Mouse (Mus musculus) gastrocnemius, postnatal 10 days (tissue): ENCODE data around the gene Gm28048. TPM values are rescaled to one million over a fixed set of nuclear protein-coding genes. Genes with fewer than 3 reads are reported as not detected.

Experiments
- DNase-seq: peaks from one replicate; pipeline ENCODE4 v3.0.0; 2021; ENCODE audit warnings: mixed read lengths
- long read RNA-seq, 2 experiments: library from polyadenylated mRNA; stranded (forward); transcript quantifications; one replicate each; pipeline ENCODE4 v2.0.0; 2021
- total RNA-seq, 2 experiments: library from RNA; stranded (reverse); gene quantifications; 2 replicates each; pipeline ENCODE4 v1.2.3; 2021

The Gm28048 gene
- 1 to 10 TPM; 3.9 to 5.9 TPM for total RNA-seq
- long read RNA-seq, experiment 1, result 0 reads
- long read RNA-seq, experiment 2, partial matches to known transcripts, result 0 of 2 reads
- long read RNA-seq, experiment 2, other reads (novel, unspliced or antisense), result 2 of 2 reads

- peak; percentile 100 for DNase-seq
These were observed at the start of gene Gm28048, which contains the start of gene Commd1 for GRCm38 (mm10) chr11:22981984-22982757. Gene Gm28048, minus strand, starts transcription at chr11:22982090. Gene Commd1, minus strand, starts transcription at chr11:22982382.

- DNase-seq, result no peak
These were observed 47.5 kb upstream of the Gm28048 start for GRCm38 (mm10) chr11:23029399-23029798.

- no peak for DNase-seq
These were observed 47.1 kb upstream of the Gm28048 start for GRCm38 (mm10) chr11:23028957-23029356.

GRCm38 (mm10) chr11:23024169-23024568 is 42.3 kb upstream of the Gm28048 start:
- DNase-seq, result no peak

GRCm38 (mm10) chr11:23023155-23023554 is 41.3 kb upstream of the Gm28048 start:
- DNase-seq, result no peak

- no peak for DNase-seq
These were observed 39.0 kb upstream of the Gm28048 start for GRCm38 (mm10) chr11:23020841-23021240.

- DNase-seq, result no peak
These were observed 38.4 kb upstream of the Gm28048 start for GRCm38 (mm10) chr11:23020116-23020770.

GRCm38 (mm10) chr11:23017943-23018342 is 36.1 kb upstream of the Gm28048 start:
- DNase-seq, result no peak

- DNase-seq, result no peak
These were observed 33.1 kb upstream of the Gm28048 start for GRCm38 (mm10) chr11:23014996-23015395.

GRCm38 (mm10) chr11:23013580-23014294 is 31.8 kb upstream of the Gm28048 start:
- no peak for DNase-seq

GRCm38 (mm10) chr11:23013096-23013495 is 31.2 kb upstream of the Gm28048 start:
- no peak for DNase-seq

GRCm38 (mm10) chr11:23008824-23009200 is 26.9 kb upstream of the Gm28048 start:
- DNase-seq, result no peak

- peak; percentile 76 for DNase-seq
These were observed 26.4 kb upstream of the Gm28048 start for GRCm38 (mm10) chr11:23008181-23008823.

- peak; percentile 51 for DNase-seq
These were observed 25.7 kb upstream of the Gm28048 start, which contains the start of gene Fam161a for GRCm38 (mm10) chr11:23007481-23008180. Gene Fam161a, plus strand, starts transcription at chr11:23007531.

- no peak for DNase-seq
These were observed 25.2 kb upstream of the Gm28048 start for GRCm38 (mm10) chr11:23007166-23007480.

GRCm38 (mm10) chr11:23005276-23005675 is 23.4 kb upstream of the Gm28048 start:
- DNase-seq, result no peak

- DNase-seq, result no peak
These were observed 16.4 kb upstream of the Gm28048 start for GRCm38 (mm10) chr11:22998308-22998707.

GRCm38 (mm10) chr11:22995461-22995860 is 13.6 kb upstream of the Gm28048 start:
- DNase-seq, result no peak

- no peak for DNase-seq
These were observed 12.4 kb upstream of the Gm28048 start for GRCm38 (mm10) chr11:22994271-22994670.

GRCm38 (mm10) chr11:22991218-22991835 is 9.4 kb upstream of the Gm28048 start:
- no peak for DNase-seq
